Mouse (Mus musculus) lung, postnatal 10 days (tissue): ENCODE measurements around the gene Sirt1.
"Not testable (repeated sequence)": the region's sequence is repeated elsewhere in the genome, so short reads cannot be mapped to it uniquely, and the experiment has no call there.

ENCODE experiments used
- DNase-seq: peaks from one replicate; pipeline ENCODE4 v3.0.0; 2021

The Sirt1 gene

GRCm38 (mm10) chr10:63386991-63387390 lies 5.5 kb upstream of the Sirt1 start:
- DNase-seq, result no peak

GRCm38 (mm10) chr10:63386444-63386843 lies 4.9 kb upstream of the Sirt1 start:
- peak; percentile 88 for DNase-seq

GRCm38 (mm10) chr10:63385897-63386296 lies 4.4 kb upstream of the Sirt1 start:
- DNase-seq, result not testable (repeated sequence)

GRCm38 (mm10) chr10:63382372-63383279 lies 1.1 kb upstream of the Sirt1 start, which contains the start of gene Dnajc12:
Dnajc12 (plus strand) TSS chr10:63382443.
- peak; percentile 94 for DNase-seq

GRCm38 (mm10) chr10:63378948-63379680 lies 2.4 kb downstream of the Sirt1 start:
- DNase-seq, result no peak

- peak; percentile 79 for DNase-seq
These were observed 4.0 kb downstream of the Sirt1 start for GRCm38 (mm10) chr10:63377468-63377867.

- no peak for DNase-seq
These were observed 5.2 kb downstream of the Sirt1 start for GRCm38 (mm10) chr10:63376303-63376702.

GRCm38 (mm10) chr10:63368041-63368440 lies 13.5 kb downstream of the Sirt1 start:
- DNase-seq, result no peak

GRCm38 (mm10) chr10:63367386-63367785 lies 14.1 kb downstream of the Sirt1 start:
- DNase-seq, result no peak

GRCm38 (mm10) chr10:63365918-63366455 lies 15.5 kb downstream of the Sirt1 start:
- DNase-seq, result no peak

- DNase-seq, result no peak
These were observed 21.0 kb downstream of the Sirt1 start for GRCm38 (mm10) chr10:63360502-63360901.

- DNase-seq, result no peak
These were observed 29.4 kb downstream of the Sirt1 start for GRCm38 (mm10) chr10:63352111-63352510.

GRCm38 (mm10) chr10:63351099-63351498 lies 30.4 kb downstream of the Sirt1 start:
- not testable (repeated sequence) for DNase-seq

- no peak for DNase-seq
These were observed 30.8 kb downstream of the Sirt1 start for GRCm38 (mm10) chr10:63350666-63351065.

GRCm38 (mm10) chr10:63348291-63348690 lies 33.2 kb downstream of the Sirt1 start:
- DNase-seq, result no peak

- peak; percentile 8 for DNase-seq
These were observed 36.8 kb downstream of the Sirt1 start for GRCm38 (mm10) chr10:63344751-63345150.

GRCm38 (mm10) chr10:63341351-63341750 lies 40.2 kb downstream of the Sirt1 start:
- DNase-seq, result no peak

GRCm38 (mm10) chr10:63338914-63339643 lies 42.4 kb downstream of the Sirt1 start:
- peak; percentile 93 for DNase-seq

- peak; percentile 66 for DNase-seq
These were observed 43.3 kb downstream of the Sirt1 start for GRCm38 (mm10) chr10:63337951-63338836.

GRCm38 (mm10) chr10:63337326-63337725 lies 44.2 kb downstream of the Sirt1 start:
- DNase-seq, result no peak

GRCm38 (mm10) chr10:63336901-63337300 lies 44.6 kb downstream of the Sirt1 start:
- DNase-seq, result no peak

- no peak for DNase-seq
These were observed 54.4 kb downstream of the Sirt1 start for GRCm38 (mm10) chr10:63327091-63327490.
